Mouse (Mus musculus) hindbrain, postnatal 0 days (tissue): ENCODE results near the gene Upk1a. TPM values are rescaled to one million over a fixed set of nuclear protein-coding genes. Genes with fewer than 3 reads are reported as not detected.

Experiments used
- ATAC-seq: fragments of 200-750 bp; cut with Nextera tagmentation; 2 replicates; pipeline ENCODE4 v1.8.0; 2017; ENCODE audit warnings: mild to moderate bottlenecking, moderate TSS enrichment, moderate library complexity
- DNase-seq: peaks from one replicate; pipeline ENCODE4 v3.0.0-alpha.2; 2015; ENCODE audit warnings: low spot score
- H3K27ac ChIP-seq: fragments of 300-500 bp; sonication (generic); 2 replicates; pipeline ENCODE4 v1.5.1; 2014; ENCODE audit warnings: mild to moderate bottlenecking
- H3K27me3 ChIP-seq: fragments of 300-500 bp; sonication (generic); 2 replicates; pipeline ENCODE4 v1.6.1; 2014; ENCODE audit warnings: low read length, mixed read lengths; ENCODE audit not compliant: insufficient read depth
- H3K36me3 ChIP-seq: fragments of 300-500 bp; sonication (generic); 2 replicates; pipeline ENCODE4 v1.6.1; 2014; ENCODE audit warnings: low read length, mixed read lengths; ENCODE audit not compliant: insufficient read depth
- H3K4me1 ChIP-seq: fragments of 300-500 bp; sonication (generic); 2 replicates; pipeline ENCODE4 v1.6.1; 2014; ENCODE audit warnings: antibody characterized with exemption, low read length, mixed read lengths; ENCODE audit not compliant: insufficient read depth
- H3K4me2 ChIP-seq: fragments of 300-500 bp; sonication (generic); 2 replicates; pipeline ENCODE4 v1.6.1; 2014; ENCODE audit warnings: low read depth, mild to moderate bottlenecking, low read length, moderate library complexity, mixed read lengths
- H3K4me3 ChIP-seq: fragments of 300-500 bp; sonication (generic); 2 replicates; pipeline ENCODE4 v1.5.1; 2014; ENCODE audit warnings: low read length
- H3K9ac ChIP-seq: fragments of 300-500 bp; sonication (generic); replicated peaks from 2 replicates; pipeline ENCODE4 v1.6.1; 2014; ENCODE audit warnings: mild to moderate bottlenecking, low read length, moderate library complexity, mixed read lengths
- H3K9me3 ChIP-seq: fragments of 300-500 bp; sonication (generic); 2 replicates; pipeline ENCODE4 v1.6.1; 2016; ENCODE audit warnings: low read length, mixed read lengths
- CTCF ChIP-seq: IDR thresholded peaks from 2 replicates; pipeline ENCODE4 v1.5.1; 2016; ENCODE audit warnings: antibody characterized with exemption, control low read depth, low read depth
- WGBS: fragments of 180-500 bp; shearing (Covaris S2); extraction: QIAGEN DNeasy Blood & Tissue Kit; methylation state at CpG from one replicate; pipeline ENCODE4 v1.1.7; 2014; 5-methylcytosine and 5-hydroxymethylcytosine counted together
- polyA plus RNA-seq: library from polyadenylated mRNA; unstranded; fragments of >200 nt; fragmentation: Nextera tagmentation; extraction: Ambion mirVana; gene quantifications from 2 replicates; pipeline ENCODE4 v1.2.1, GENCODE M21; 2015
- total RNA-seq: library from RNA; depleted of rRNA; stranded (reverse); fragments of >200 nt; gene quantifications from 2 replicates; pipeline ENCODE4 v1.2.3, GENCODE M21; 2014

Gene Upk1a
- total and polyA plus RNA-seq, 2 experiments from 2014 or later, result 0.99 TPM

DNA sequence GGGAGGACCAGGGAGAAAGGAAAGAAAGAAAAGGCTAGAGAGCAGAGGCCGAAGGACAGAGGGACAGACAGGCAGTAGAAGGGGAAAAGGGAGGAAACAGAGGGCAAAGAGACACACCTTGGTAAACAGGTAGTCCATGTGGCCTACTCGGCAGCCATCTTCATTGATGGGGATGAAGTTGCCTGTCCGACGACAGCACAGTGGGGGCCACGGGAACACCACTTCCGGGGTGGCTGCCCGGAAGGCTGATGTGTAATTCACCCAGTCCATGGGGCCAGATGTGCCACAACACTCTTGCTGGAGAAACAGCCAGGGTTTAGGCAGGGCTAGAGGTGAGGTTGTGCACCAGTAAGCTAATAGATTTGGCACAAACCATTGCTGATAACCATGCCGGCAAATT lies 7.7 kb downstream of the Upk1a start:
- Histone ChIP-seq H3K4me3 (no peak overlapping the region), H3K4me1 (no peaks in the 10 kb centered on the region), H3K27me3 (no peaks in the 10 kb centered on the region), H3K9ac (no peak overlapping the region), H3K4me2 (no peak overlapping the region), H3K9me3 (no peaks in the 10 kb centered on the region), H3K27ac (no peak overlapping the region), H3K36me3 (no peaks in the 10 kb centered on the region)
- ATAC-seq (no peak), DNase-seq (no peak)
- WGBS, result 90% methylated on average over 8 of the region's 8 CpGs
- no peak for TF ChIP-seq CTCF

GRCm38 (mm10) chr7:30604424-30604823 lies 8.2 kb downstream of the Upk1a start:
- ATAC-seq, result no peak
- H3K9ac ChIP-seq, result no peak overlapping the region
- WGBS, result 66% methylated on average over 8 of the region's 8 CpGs

DNA sequence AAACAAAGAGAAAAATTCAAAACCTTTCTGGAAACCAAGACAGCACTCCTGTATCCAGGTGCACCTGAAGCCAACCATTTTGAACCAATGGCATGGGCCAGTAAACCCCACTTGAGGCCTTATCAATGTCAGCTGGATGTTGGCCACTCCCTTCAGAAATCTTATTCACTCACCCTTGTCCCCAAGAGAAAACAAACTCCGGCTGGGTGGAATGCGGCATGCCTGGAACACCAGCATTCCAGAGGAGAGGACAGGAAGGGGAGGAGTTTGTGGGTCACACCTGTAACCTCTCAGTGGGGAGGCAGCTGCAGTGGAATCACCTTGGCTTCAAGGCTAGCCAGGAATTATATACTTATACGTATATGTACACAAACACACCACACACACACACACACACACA lies 10.1 kb downstream of the Upk1a start:
- Histone ChIP-seq H3K4me3 (no peak overlapping the region), H3K36me3 (no peaks in the 10 kb centered on the region), H3K27me3 (no peaks in the 10 kb centered on the region), H3K27ac (no peak overlapping the region), H3K4me1 (no peaks in the 10 kb centered on the region; the same call in 1 of the 2 replicates), H3K4me2 (no peak overlapping the region), H3K9me3 (no peaks in the 10 kb centered on the region), H3K9ac (no peak overlapping the region)
- 44% methylated on average over 3 of the region's 3 CpGs for WGBS
- DNase-seq (no peak), ATAC-seq (no peak)
- no peak for TF ChIP-seq CTCF

More at GRCm38 (mm10) chr7:30604424-30604823, 8.2 kb downstream of the Upk1a start:
- no peak for DNase-seq
- H3K27ac ChIP-seq, result no peak overlapping the region
- H3K4me3 ChIP-seq, result no peak overlapping the region
- no peak for TF ChIP-seq CTCF
- no peaks in the 10 kb centered on the region for H3K9me3 ChIP-seq
- no peaks in the 10 kb centered on the region; the same call in 1 of the 2 replicates for H3K4me1 ChIP-seq
- H3K4me2 ChIP-seq, result no peak overlapping the region
- no peaks in the 10 kb centered on the region for H3K36me3 ChIP-seq
- no peaks in the 10 kb centered on the region for H3K27me3 ChIP-seq

DNA sequence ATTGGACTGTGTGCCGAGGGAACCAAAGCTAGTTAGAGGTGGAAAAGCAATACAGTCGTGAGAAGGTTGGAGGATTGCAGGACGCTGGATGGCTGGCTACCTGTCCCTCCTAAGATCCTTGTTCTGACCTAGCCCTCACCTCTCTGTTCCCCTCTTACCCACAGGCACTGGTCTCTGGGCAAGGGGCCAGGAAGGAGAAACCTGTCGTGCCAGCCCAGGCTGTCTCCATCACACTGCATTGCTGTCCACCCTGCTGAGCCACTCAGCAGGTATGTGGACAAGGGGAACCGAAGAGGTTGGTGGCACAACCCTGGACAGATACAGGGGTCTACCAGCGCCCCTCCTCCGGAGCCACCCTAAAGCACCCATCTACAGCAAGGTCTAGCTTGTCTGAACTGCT lies 12.0 kb downstream of the Upk1a start:
- no peak overlapping the region for H3K27ac ChIP-seq
- H3K9ac ChIP-seq, result no peak overlapping the region
- no peaks in the 10 kb centered on the region for H3K9me3 ChIP-seq
- ATAC-seq (no peak), DNase-seq (no peak)
- TF ChIP-seq CTCF, result no peak
- no peaks in the 10 kb centered on the region for H3K36me3 ChIP-seq
- WGBS, result 65% methylated on average over 7 of the region's 7 CpGs
- H3K4me3 ChIP-seq, result no peak overlapping the region
- H3K27me3 ChIP-seq, result no peaks in the 10 kb centered on the region
- no peaks in the 10 kb centered on the region; the same call in 1 of the 2 replicates for H3K4me1 ChIP-seq
- H3K4me2 ChIP-seq, result peak overlapping the region; percentile 40; the same call in 1 of the 2 replicates

DNA sequence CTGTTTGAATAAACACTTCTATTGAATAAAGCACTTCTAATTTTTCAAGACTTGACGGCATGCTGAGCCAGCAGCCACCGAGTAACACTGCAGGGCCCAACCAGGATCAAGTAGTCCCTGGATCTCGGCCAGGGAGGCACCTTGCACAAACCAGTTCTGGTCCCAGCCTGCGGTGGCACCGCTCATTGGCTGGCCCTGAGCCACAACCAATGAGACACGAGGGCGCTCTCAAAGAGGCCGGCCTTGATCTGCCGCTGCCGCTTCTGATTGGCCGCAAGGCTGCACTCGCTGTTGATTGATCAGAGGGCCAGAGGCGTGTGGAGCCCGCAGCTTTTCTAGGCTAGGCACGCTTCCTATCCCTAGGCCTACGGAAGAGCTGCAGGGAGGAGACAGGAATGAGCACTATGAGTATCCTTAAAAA lies 12.7 kb downstream of the Upk1a start:
- no peak overlapping the region for H3K27ac ChIP-seq
- no peak for TF ChIP-seq CTCF
- H3K36me3 ChIP-seq, result no peaks in the 10 kb centered on the region
- H3K4me2 ChIP-seq, result peak overlapping the region; percentile 40
- H3K27me3 ChIP-seq, result no peaks in the 10 kb centered on the region
- H3K4me3 ChIP-seq, result no peak overlapping the region
- H3K9ac ChIP-seq, result no peak overlapping the region
- DNase-seq (peak; percentile 97), ATAC-seq (peak; percentile 97)
- 2% methylated on average over 16 of the region's 16 CpGs for WGBS
- H3K9me3 ChIP-seq, result no peaks in the 10 kb centered on the region
- H3K4me1 ChIP-seq, result no peaks in the 10 kb centered on the region; the same call in 1 of the 2 replicates

DNA sequence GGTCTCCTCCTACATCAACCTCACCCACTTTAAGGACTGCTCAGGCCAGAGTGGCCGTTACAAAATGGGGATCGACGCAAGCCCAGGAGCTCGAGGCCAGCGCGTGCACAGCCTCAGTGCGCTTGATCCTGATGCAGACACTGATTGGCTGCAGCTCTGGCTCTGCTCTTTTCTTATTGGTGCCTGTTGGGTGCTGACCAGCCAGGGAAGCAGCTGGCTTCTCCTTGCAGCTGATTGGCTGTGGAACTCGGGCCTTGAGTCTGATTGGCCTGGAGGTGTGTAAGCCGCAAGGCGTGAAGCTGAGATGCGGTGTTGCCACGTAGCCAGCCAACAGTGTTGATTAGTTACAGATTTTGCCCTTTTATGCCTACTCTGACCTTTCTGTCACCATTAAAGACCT lies 13.9 kb downstream of the Upk1a start, which contains the start of gene Zbtb32:
Gene Zbtb32 (minus strand): TSS at position 124 of the 400 bp plus-strand sequence.
- ATAC-seq, result no peak
- H3K27ac ChIP-seq, result no peak within 1 kb of the TSS

DNA sequence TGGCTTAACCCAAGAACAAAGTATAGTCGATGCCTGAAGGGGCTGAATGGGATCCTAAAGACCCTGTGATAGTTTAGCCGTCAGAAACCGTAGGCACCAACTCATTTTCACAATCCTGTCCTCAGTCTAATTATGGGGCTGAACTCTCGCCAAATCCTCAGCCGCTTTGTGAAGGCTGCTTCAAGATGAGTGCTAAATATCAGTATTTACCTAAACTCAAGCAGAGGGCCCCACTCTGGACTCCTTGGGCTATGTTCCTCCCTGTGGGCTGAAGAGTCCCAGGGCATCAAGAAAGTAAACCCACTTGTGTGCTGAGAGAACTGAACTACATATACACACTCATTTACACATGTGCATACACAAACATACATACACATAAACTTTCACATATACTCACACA lies 15.8 kb downstream of the Upk1a start:
- WGBS, result 74% methylated on average over 5 of the region's 5 CpGs
- no peak for ATAC-seq
- TF ChIP-seq CTCF, result no peak

More for the DNA sequence above, 13.9 kb downstream of the Upk1a start, which contains the start of gene Zbtb32:
- DNase-seq, result no peak
- Histone ChIP-seq H3K4me2 (peak within 1 kb of the TSS; percentile 40), H3K4me3 (no peak within 1 kb of the TSS), H3K36me3 (no peaks in the 10 kb centered on the region), H3K4me1 (no peaks in the 10 kb centered on the region; the same call in 1 of the 2 replicates), H3K9me3 (no peaks in the 10 kb centered on the region), H3K27me3 (no peaks in the 10 kb centered on the region), H3K9ac (no peak within 1 kb of the TSS)
- WGBS, result 92% methylated on average over 12 of the region's 12 CpGs
- TF ChIP-seq CTCF, result no peak

More for the DNA sequence above, 15.8 kb downstream of the Upk1a start:
- Histone ChIP-seq H3K27me3 (no peaks in the 10 kb centered on the region), H3K4me2 (no peak overlapping the region), H3K9me3 (no peaks in the 10 kb centered on the region), H3K27ac (no peak overlapping the region), H3K4me3 (no peak overlapping the region), H3K36me3 (no peaks in the 10 kb centered on the region), H3K9ac (no peak overlapping the region), H3K4me1 (no peaks in the 10 kb centered on the region; the same call in 1 of the 2 replicates)
- DNase-seq, result no peak
